Mouse (Mus musculus) gonadal fat pad, adult 2 months (tissue): ENCODE measurements around the gene Chrna9. TPM values are rescaled to one million over a fixed set of nuclear protein-coding genes. Genes with fewer than 3 reads are reported as not detected.

ENCODE experiments used
- DNase-seq: peaks from one replicate; pipeline ENCODE4 v3.0.0-alpha.2; 2012; ENCODE audit warnings: low read depth
- polyA plus RNA-seq: library from polyadenylated mRNA; depleted of rRNA; stranded (reverse); fragments of >200 nt; gene quantifications from 2 replicates; pipeline ENCODE4 v1.2.3, GENCODE M21; 2012; rRNA removed

The Chrna9 gene
- 0.06 TPM in 1 of 2 replicates, not detected in the other for polyA plus RNA-seq

GRCm38 (mm10) chr5:65934783-65935182 lies at the start of gene Chrna9:
Gene Chrna9, plus strand, starts transcription at chr5:65934921.
- DNase-seq: no peak

GRCm38 (mm10) chr5:65885699-65886443 lies 48.9 kb upstream of the Chrna9 start:
- DNase-seq: no peak

GRCm38 (mm10) chr5:65888102-65888501 lies 46.6 kb upstream of the Chrna9 start:
- DNase-seq: no peak

- DNase-seq: no peak
Measured at GRCm38 (mm10) chr5:65888998-65889397, 45.7 kb upstream of the Chrna9 start.

- DNase-seq: no peak
Measured at GRCm38 (mm10) chr5:65891251-65891826, 43.4 kb upstream of the Chrna9 start.

- DNase-seq: no peak
Measured at GRCm38 (mm10) chr5:65895121-65895692, 39.5 kb upstream of the Chrna9 start.

- DNase-seq: no peak
Measured at GRCm38 (mm10) chr5:65895764-65896163, 39.0 kb upstream of the Chrna9 start.

GRCm38 (mm10) chr5:65897731-65898130 lies 37.0 kb upstream of the Chrna9 start:
- no peak for DNase-seq

- no peak for DNase-seq
Measured at GRCm38 (mm10) chr5:65898683-65899082, 36.0 kb upstream of the Chrna9 start.

- no peak for DNase-seq
Measured at GRCm38 (mm10) chr5:65900113-65900512, 34.6 kb upstream of the Chrna9 start.

GRCm38 (mm10) chr5:65900862-65901265 lies 33.9 kb upstream of the Chrna9 start:
- no peak for DNase-seq

GRCm38 (mm10) chr5:65901868-65902418 lies 32.8 kb upstream of the Chrna9 start:
- no peak for DNase-seq

- DNase-seq: no peak
Measured at GRCm38 (mm10) chr5:65902811-65903210, 31.9 kb upstream of the Chrna9 start.

GRCm38 (mm10) chr5:65904476-65904875 lies 30.2 kb upstream of the Chrna9 start:
- DNase-seq: no peak

GRCm38 (mm10) chr5:65908751-65909150 lies 26.0 kb upstream of the Chrna9 start:
- DNase-seq: no peak

- DNase-seq: no peak
Measured at GRCm38 (mm10) chr5:65909321-65909720, 25.4 kb upstream of the Chrna9 start.

- no peak for DNase-seq
Measured at GRCm38 (mm10) chr5:65910398-65910797, 24.3 kb upstream of the Chrna9 start.

- DNase-seq: no peak
Measured at GRCm38 (mm10) chr5:65911676-65912075, 23.0 kb upstream of the Chrna9 start.

- no peak for DNase-seq
Measured at GRCm38 (mm10) chr5:65912201-65912600, 22.5 kb upstream of the Chrna9 start.

- DNase-seq: no peak
Measured at GRCm38 (mm10) chr5:65913126-65913525, 21.6 kb upstream of the Chrna9 start.

- DNase-seq: no peak
Measured at GRCm38 (mm10) chr5:65914342-65914741, 20.4 kb upstream of the Chrna9 start.

GRCm38 (mm10) chr5:65916930-65917329 lies 17.8 kb upstream of the Chrna9 start:
- no peak for DNase-seq

GRCm38 (mm10) chr5:65918601-65919000 lies 16.1 kb upstream of the Chrna9 start:
- DNase-seq: no peak
